Mouse (Mus musculus) megakaryocyte-erythroid progenitor cell, adult 5-6 weeks (primary cell): ENCODE measurements at regions not wholly inside any gene's neighbourhood (a gene's known extent, or its start where the extent isn't known, plus 50 kb on each side); places are given as distances from the start of the nearest gene placed in this dataset.
"Not testable (repeated sequence)": the region's sequence is repeated elsewhere in the genome, so short reads cannot be mapped to it uniquely, and the experiment has no call there.

Experiments used
- ATAC-seq: replicated peaks from 2 replicates; pipeline ENCODE4 v1.8.0; 2016; ENCODE audit warnings: mild to moderate bottlenecking, inconsistent platforms; ENCODE audit not compliant: severe bottlenecking, poor library complexity, low FRiP score, low TSS enrichment

DNA sequence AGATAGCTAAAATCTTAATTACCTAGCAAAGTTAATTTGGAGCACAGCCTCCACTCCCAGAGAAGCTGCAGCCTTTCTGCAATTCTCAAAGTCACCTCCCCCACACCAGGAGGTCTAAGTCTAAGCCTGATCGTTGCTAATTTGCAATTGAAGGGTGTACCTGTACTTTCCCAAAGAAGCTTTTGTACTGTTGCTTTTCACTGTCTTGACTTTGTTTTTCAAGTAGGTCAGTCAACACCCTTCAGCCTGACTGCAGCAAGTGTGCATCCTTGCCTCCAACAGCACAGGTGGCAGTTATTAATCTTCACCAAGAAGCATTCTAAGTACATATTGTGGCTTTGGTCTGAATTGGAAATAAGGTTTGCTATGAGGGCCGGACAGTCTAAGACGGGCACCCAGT, 91.7 kb upstream of the Slc22a30 start:
- ATAC-seq: not testable (repeated sequence)

DNA sequence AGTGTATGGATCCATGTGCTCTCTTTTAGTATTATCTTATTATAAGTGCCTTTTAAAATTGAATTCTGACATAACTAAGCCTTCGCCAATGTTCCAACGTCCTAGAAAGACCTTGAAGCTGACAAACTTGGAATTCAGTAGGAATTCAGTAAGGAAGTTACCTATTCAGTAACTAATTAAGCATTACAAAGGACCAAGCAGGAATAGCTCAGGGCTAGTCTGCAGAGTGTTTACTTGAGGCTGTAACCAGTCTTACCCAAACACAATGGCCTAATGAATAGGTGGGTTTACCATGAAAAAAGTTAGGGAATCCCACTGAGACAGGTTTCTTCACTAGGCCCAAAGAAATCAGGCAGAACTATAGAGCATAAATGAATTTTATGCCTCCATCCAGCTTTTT, 92.6 kb upstream of the Slc22a30 start:
- ATAC-seq: not testable (repeated sequence)

DNA sequence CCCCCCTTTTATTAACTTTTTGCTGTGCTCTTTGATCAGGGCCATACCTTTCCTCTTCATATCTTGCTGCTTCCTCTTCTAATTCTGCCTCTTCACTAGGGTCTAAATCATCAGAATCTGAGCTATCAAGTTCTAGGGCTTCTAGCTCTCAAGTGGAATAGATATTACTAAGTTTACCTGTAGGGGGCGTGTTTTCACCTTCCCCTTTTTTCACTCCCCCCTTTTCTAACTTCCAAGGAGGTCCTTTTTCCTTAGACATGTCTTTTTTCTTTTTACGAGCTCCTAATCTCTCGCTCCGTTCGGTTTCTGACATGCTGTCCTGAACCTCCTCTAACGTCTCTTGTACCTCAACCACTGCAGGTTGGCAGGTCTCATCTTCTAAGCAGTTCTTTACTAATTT, 73.3 kb upstream of the Slc22a8 start:
- not testable (repeated sequence) for ATAC-seq

DNA sequence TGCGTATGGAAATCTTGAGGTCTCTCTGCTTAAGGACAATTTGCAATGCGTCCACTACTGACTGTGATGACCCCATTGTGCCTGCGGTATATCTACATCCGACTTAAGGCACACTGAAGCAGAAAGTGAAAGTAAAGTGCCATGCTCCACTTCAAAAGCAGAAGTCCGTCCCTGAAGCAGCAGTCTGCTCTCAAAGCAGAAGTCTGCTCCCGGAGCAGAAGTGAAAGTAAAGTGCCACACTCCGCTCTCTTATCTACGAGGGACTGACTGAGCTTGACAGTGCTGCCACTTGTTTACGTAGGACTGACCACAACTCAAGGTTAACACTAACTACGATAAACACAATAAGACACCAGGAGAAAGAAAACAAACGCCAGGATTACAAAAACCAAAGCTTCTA, 72.8 kb upstream of the Slc22a8 start:
- ATAC-seq: peak; percentile 86

DNA sequence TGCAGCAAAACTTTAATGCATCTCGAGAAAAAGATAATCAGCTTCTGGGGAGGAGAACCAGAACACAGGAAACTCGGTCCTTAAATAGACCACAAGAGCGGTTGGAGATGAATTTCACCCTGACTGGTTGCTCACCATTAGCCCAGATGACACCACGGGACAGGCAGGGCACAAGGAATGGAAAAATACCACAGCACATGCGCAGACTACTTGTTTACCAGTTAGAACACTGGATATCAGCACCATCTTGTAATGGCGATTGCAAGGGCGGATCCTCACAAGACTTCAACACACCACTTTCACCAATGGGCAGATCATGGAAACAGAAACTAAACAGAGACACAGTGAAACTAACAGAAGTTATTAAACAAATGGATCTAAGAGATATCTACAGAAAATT, 72.1 kb upstream of the Slc22a8 start:
- ATAC-seq: not testable (repeated sequence)

DNA sequence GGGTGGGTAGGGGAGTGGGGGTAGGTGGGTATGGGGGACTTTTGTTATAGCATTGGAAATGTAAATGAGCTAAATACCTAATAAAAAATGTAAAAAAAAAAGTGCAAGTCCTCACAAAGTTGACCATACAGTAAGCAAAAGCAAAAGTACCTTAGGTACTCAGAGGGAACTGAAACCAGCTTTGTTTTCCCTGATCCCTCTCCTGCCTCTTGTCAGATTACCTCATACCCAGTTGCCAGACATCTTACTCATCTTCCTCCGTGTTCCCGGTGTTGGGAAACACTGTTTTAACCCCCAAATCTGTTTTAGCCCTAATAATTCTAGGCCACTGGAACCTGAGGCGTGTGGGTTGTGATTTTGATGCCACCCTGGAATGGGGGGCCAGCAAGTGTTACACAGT, 56.5 kb upstream of the Slc22a8 start:
- ATAC-seq: no peak

DNA sequence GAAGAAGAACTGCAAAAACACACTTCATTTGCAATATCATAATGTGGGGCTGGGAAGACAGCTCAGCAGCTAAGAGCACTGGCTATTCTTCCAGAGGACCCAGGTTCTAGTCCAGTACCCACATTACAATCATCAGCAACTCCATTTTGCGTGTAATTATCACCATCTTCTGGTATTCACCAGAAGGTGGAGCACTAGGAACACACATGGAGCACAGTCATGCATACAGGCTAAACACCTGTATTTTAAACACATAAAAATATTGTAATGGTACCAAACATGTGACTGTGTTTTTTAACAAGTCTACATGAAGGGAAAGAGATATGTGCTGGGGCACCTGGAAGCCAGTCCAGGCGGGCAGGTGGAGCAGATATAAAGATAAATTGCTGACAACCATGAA, 55.0 kb upstream of the Slc22a8 start:
- no peak for ATAC-seq
